8 mouse cellular contexts compared by ENCODE assay signal in the genomic region with DNA sequence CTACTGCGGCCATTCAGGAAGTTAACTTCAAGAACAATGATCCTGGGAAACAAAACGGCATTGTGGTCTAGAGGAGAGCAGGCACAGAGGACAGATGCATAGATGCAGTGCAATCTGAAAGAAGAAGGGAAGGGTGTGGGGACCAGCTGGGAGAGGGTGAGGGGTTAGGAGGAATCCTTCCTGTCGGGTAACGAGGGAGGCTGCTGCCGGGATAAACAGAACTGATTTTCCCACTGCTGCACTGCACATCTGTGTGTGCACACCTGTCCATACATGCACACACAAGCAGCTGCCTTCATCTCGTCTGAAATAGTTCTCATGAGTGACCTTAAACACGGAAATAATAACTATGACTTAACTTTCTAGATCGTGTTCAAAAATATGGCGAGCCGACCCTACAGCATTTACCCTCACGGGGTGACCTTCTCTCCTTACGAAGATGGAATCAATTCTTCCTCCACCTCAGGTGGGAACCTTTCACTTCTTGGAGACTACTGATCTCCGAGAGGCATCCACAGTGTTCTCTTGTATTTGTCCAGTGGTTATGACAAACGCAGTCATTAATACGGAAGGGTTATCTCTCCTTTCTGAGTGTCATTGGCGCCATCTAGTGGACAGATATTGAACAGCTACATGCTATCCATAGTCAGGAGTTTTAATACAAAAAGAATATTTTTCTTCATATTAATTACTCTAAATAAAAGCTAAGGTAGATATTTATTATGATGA. TPM values are rescaled to one million over a fixed set of nuclear protein-coding genes. Genes with fewer than 3 reads are reported as not detected.
DNase-seq lines count a peak whose midpoint lies in the region; ATAC-seq and TF ChIP-seq lines count a peak whose summit lies in the region.

No protein-coding gene starts in this region.

- 0 out of 2 replicates have a peak, but pooled peaks have one; percentile 52 for ATAC-seq in embryonic facial prominence, embryonic 11.5 days (replicated peaks; ENCODE audit: insufficient number of reproducible peaks, low FRiP score, low TSS enrichment, low read depth)
- no peak for ATAC-seq in heart, embryonic 12.5 days (ENCODE audit: insufficient number of reproducible peaks, low FRiP score)
- 0 out of 2 replicates have a peak, but pooled peaks have one; percentile 33 for ATAC-seq in kidney, postnatal 0 days (replicated peaks; ENCODE audit: low FRiP score, low read depth)
- 0 out of 2 replicates have a peak, but pooled peaks have one; percentile 47 for ATAC-seq in liver, embryonic 12.5 days
- peak; percentile 81 for ATAC-seq in neural tube, embryonic 11.5 days (ENCODE audit: insufficient read depth, low FRiP score, low TSS enrichment)

- WGBS in embryonic facial prominence, embryonic 11.5 days: 41% methylated on average over 16 of the region's 16 CpGs
- WGBS in heart, embryonic 12.5 days: 44% methylated on average over 16 of the region's 16 CpGs
- 44% methylated on average over 16 of the region's 16 CpGs for WGBS in kidney, postnatal 0 days
- WGBS in liver, embryonic 12.5 days (ENCODE audit: insufficient replicate concordance): 44% methylated on average over 16 of the region's 16 CpGs
- 46% methylated on average over 16 of the region's 16 CpGs for WGBS in neural tube, embryonic 11.5 days

- no peaks in the 10 kb centered on the region for H3K4me1 ChIP-seq in embryonic facial prominence, embryonic 11.5 days (ENCODE audit: control insufficient read depth, insufficient read depth, low read length)
- no peaks in the 10 kb centered on the region for H3K4me1 ChIP-seq in heart, embryonic 12.5 days (replicated peaks)
- H3K4me1 ChIP-seq in kidney, postnatal 0 days (replicated peaks; ENCODE audit: insufficient read depth, low read length): no peaks in the 10 kb centered on the region
- no peaks in the 10 kb centered on the region for H3K4me1 ChIP-seq in liver, embryonic 12.5 days
- no peaks in the 10 kb centered on the region for H3K4me1 ChIP-seq in neural tube, embryonic 11.5 days (ENCODE audit: control insufficient read depth, insufficient read depth, low read length)

- no peak overlapping the region for H3K4me3 ChIP-seq in embryonic facial prominence, embryonic 11.5 days (ENCODE audit: low read depth, low read length)
- no peak overlapping the region for H3K4me3 ChIP-seq in heart, embryonic 12.5 days
- H3K4me3 ChIP-seq in kidney, postnatal 0 days (replicated peaks; ENCODE audit: low read depth, low read length): 0 out of 2 replicates have a peak overlapping the region, but pooled peaks have one; percentile 8
- 0 out of 2 replicates have a peak overlapping the region, but pooled peaks have one; percentile 4 for H3K4me3 ChIP-seq in liver, embryonic 12.5 days
- no peak overlapping the region for H3K4me3 ChIP-seq in neural tube, embryonic 11.5 days (ENCODE audit: low read depth, low read length)

- peak; percentile 85 for DNase-seq in CD4-positive, CD25-positive, alpha-beta regulatory T cell, adult 2 months (ENCODE audit: low read depth, low spot score)
- peak; percentile 24 for DNase-seq in adrenal gland, adult 8-10 months
- DNase-seq in embryonic facial prominence, embryonic 11.5 days (ENCODE audit: low spot score): peak; percentile 88
- peak; percentile 80 for DNase-seq in kidney, postnatal 0 days (ENCODE audit: low spot score)
- peak; percentile 39 for DNase-seq in neural tube, embryonic 11.5 days (ENCODE audit: low spot score)
- peak; percentile 67 for DNase-seq in thymus, postnatal 0 days (ENCODE audit: low spot score)

- H3K27ac ChIP-seq in embryonic facial prominence, embryonic 11.5 days (replicated peaks; ENCODE audit: low read depth, low read length): no peak overlapping the region
- no peak overlapping the region for H3K27ac ChIP-seq in heart, embryonic 12.5 days (ENCODE audit: poor library complexity, severe bottlenecking)
- H3K27ac ChIP-seq in kidney, postnatal 0 days: no peak overlapping the region
- no peak overlapping the region for H3K27ac ChIP-seq in liver, embryonic 12.5 days
- no peak overlapping the region for H3K27ac ChIP-seq in neural tube, embryonic 11.5 days (ENCODE audit: low read depth, low read length)

- no peaks in the 10 kb centered on the region for H3K36me3 ChIP-seq in embryonic facial prominence, embryonic 11.5 days (replicated peaks; ENCODE audit: control insufficient read depth, insufficient read depth, low read depth, low read length)
- H3K36me3 ChIP-seq in heart, embryonic 12.5 days: no peaks in the 10 kb centered on the region
- H3K36me3 ChIP-seq in kidney, postnatal 0 days (ENCODE audit: insufficient read depth, low read length): no peaks in the 10 kb centered on the region
- H3K36me3 ChIP-seq in liver, embryonic 12.5 days: peaks cover 2% of the 10 kb centered on the region; the same call in 1 of the 2 replicates
- H3K36me3 ChIP-seq in neural tube, embryonic 11.5 days (ENCODE audit: control insufficient read depth, insufficient read depth, low read length): no peaks in the 10 kb centered on the region

- H3K4me2 ChIP-seq in embryonic facial prominence, embryonic 11.5 days (ENCODE audit: low read depth, low read length): peak overlapping the region; percentile 6
- peak overlapping the region; percentile 48 for H3K4me2 ChIP-seq in heart, embryonic 12.5 days
- peak overlapping the region; percentile 45 for H3K4me2 ChIP-seq in kidney, postnatal 0 days (ENCODE audit: low read length)
- H3K4me2 ChIP-seq in liver, embryonic 12.5 days: peak overlapping the region; percentile 22
- H3K4me2 ChIP-seq in neural tube, embryonic 11.5 days (ENCODE audit: low read depth): peak overlapping the region; percentile 9; the same call in 1 of the 2 replicates

- peak; percentile 89 for TF ChIP-seq CTCF in kidney, postnatal 0 days (IDR thresholded peaks at IDR 0.05; ENCODE audit: low read depth)

- H3K9ac ChIP-seq in embryonic facial prominence, embryonic 11.5 days (replicated peaks; ENCODE audit: low read length): no peak overlapping the region
- H3K9ac ChIP-seq in heart, embryonic 12.5 days: no peak overlapping the region
- H3K9ac ChIP-seq in kidney, postnatal 0 days (ENCODE audit: low read depth, low read length): no peak overlapping the region
- 0 out of 2 replicates have a peak overlapping the region, but pooled peaks have one; percentile 10 for H3K9ac ChIP-seq in liver, embryonic 12.5 days
- no peak overlapping the region for H3K9ac ChIP-seq in neural tube, embryonic 11.5 days (ENCODE audit: low read length)

- H3K9me3 ChIP-seq in embryonic facial prominence, embryonic 11.5 days (replicated peaks; ENCODE audit: control insufficient read depth, low read length): no peaks in the 10 kb centered on the region
- no peaks in the 10 kb centered on the region for H3K9me3 ChIP-seq in heart, embryonic 12.5 days (replicated peaks)
- H3K9me3 ChIP-seq in kidney, postnatal 0 days (replicated peaks; ENCODE audit: low read length): no peaks in the 10 kb centered on the region
- H3K9me3 ChIP-seq in liver, embryonic 12.5 days (replicated peaks): no peaks in the 10 kb centered on the region
- no peaks in the 10 kb centered on the region for H3K9me3 ChIP-seq in neural tube, embryonic 11.5 days (ENCODE audit: control insufficient read depth, low read length)

- H3K27me3 ChIP-seq in embryonic facial prominence, embryonic 11.5 days (ENCODE audit: control insufficient read depth, insufficient read depth, low read length): no peaks in the 10 kb centered on the region
- no peaks in the 10 kb centered on the region for H3K27me3 ChIP-seq in heart, embryonic 12.5 days (replicated peaks)
- H3K27me3 ChIP-seq in kidney, postnatal 0 days (ENCODE audit: insufficient read depth, low read length): no peaks in the 10 kb centered on the region
- no peaks in the 10 kb centered on the region for H3K27me3 ChIP-seq in liver, embryonic 12.5 days (replicated peaks)
- H3K27me3 ChIP-seq in neural tube, embryonic 11.5 days (ENCODE audit: control insufficient read depth, insufficient read depth, low read length): no peaks in the 10 kb centered on the region

RNA-seq across cellular contexts. Expression of a gene that starts 32.7 kb away (rescaled TPM):
- total RNA-seq in adrenal gland, adult 8-10 months (2022): 1 to 10 TPM; 1.5 to 4.3 (median 3.3) TPM
- 0.50 and 0.67 TPM in 2 replicates for polyA plus RNA-seq in embryonic facial prominence, embryonic 11.5 days (2014; fragmentation: Nextera tagmentation; extraction: Ambion mirVana)
- 0.55 and 0.87 TPM in 2 replicates for polyA plus RNA-seq in heart, embryonic 12.5 days (2016; fragmentation: Nextera tagmentation; extraction: Ambion mirVana)
- polyA plus RNA-seq in kidney, postnatal 0 days (2015; fragmentation: Nextera tagmentation; extraction: Ambion mirVana): 0.21 and 0.29 TPM in 2 replicates
- 6.2 and 7.0 TPM in 2 replicates for polyA plus RNA-seq in liver, embryonic 12.5 days (2016; fragmentation: Nextera tagmentation; extraction: Ambion mirVana)
- 0.38 and 0.42 TPM in 2 replicates for polyA plus RNA-seq in neural tube, embryonic 11.5 days (2014; fragmentation: Nextera tagmentation; extraction: Ambion mirVana)
- 0.07 and 0.09 TPM in 2 replicates for polyA plus RNA-seq in thymus, postnatal 0 days (2015; fragmentation: Nextera tagmentation; extraction: Ambion mirVana)

Comparison
In these comparisons a context has a peak if more than half of its experiments do, and no peak if none do; other contexts are left out.
1. DNase-seq: peak in every context shown above with its lines; median percentile 88 in embryonic facial prominence, embryonic 11.5 days; 85 in CD4-positive, CD25-positive, alpha-beta regulatory T cell, adult 2 months; 80 in kidney, postnatal 0 days; 67 in thymus, postnatal 0 days; 39 in neural tube, embryonic 11.5 days; 24 in adrenal gland, adult 8-10 months.
2. H3K4me3 ChIP-seq: peak in kidney, postnatal 0 days (single experiment) and liver, embryonic 12.5 days (single experiment); none in embryonic facial prominence, embryonic 11.5 days (single experiment), heart, embryonic 12.5 days (single experiment) and neural tube, embryonic 11.5 days (single experiment).
3. Peak in every context shown above with its lines, with median percentiles within 50 percentile points of each other: H3K4me2 ChIP-seq.